Mouse (Mus musculus): Measurements from ENCODE around the gene Klrb1b. TPM values are rescaled to one million over a fixed set of nuclear protein-coding genes. Genes with fewer than 3 reads are reported as not detected.
"Not testable (repeated sequence)": the region's sequence is repeated elsewhere in the genome, so short reads cannot be mapped to it uniquely, and the experiment has no call there.

Gene Klrb1b
- polyA plus RNA-seq, 1 experiment = not detected

DNA sequence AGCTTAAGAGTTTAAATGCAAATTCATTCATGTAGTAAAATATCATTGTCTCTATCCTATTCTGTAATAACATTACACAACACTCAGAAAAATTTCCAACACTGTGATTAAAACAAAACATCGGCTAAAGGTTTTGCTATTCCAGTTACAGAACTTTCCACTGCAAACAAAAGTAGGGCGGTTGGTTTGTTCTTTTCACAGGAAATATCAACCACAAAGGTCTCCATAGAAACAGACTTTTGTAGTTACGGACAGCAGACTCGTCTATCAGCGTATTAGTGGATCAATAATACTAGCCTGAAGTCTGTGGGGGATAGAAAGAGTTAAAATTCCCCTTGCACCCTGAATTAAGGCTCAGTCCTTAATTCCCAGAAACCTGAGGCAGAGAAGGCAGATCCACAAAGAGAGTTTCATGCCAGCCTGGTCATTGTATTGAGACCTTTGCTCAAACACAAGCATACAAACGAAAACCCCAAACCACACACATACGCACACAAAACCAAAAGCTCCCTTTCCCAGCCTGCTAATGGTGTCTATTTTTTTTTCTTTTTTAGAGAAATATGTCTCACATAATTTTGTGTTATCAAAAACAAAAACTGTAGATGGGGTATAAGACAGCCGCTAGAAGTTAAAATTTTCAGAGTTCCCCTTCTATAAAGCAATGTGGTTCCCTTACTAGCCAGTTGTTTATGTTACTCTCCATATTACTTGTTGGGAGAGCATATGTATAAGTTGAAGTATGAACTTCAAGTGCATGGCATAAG is 10.2 kb upstream of the Klrb1b start:
- Histone ChIP-seq H3K4me1 (ENCODE audit: control insufficient read depth, insufficient read depth, insufficient read length, low read length) (0 out of 2 replicates have a peak, but pooled peaks cover 2% of the 10 kb centered on the region), H3K27ac (replicated peaks; ENCODE audit: low read depth, low read length) (no peak overlapping the region), H3K4me3 (ENCODE audit: insufficient read depth, low read depth, low read length) (no peak overlapping the region)

GRCm38 (mm10) chr6:128835571-128835970 is 9.4 kb upstream of the Klrb1b start:
- Histone ChIP-seq H3K27ac (replicated peaks; ENCODE audit: low read depth, low read length) (no peak overlapping the region), H3K4me3 (ENCODE audit: insufficient read depth, low read depth, low read length) (no peak overlapping the region), H3K4me1 (ENCODE audit: control insufficient read depth, insufficient read depth, insufficient read length, low read length) (0 out of 2 replicates have a peak, but pooled peaks cover 2% of the 10 kb centered on the region)

DNA sequence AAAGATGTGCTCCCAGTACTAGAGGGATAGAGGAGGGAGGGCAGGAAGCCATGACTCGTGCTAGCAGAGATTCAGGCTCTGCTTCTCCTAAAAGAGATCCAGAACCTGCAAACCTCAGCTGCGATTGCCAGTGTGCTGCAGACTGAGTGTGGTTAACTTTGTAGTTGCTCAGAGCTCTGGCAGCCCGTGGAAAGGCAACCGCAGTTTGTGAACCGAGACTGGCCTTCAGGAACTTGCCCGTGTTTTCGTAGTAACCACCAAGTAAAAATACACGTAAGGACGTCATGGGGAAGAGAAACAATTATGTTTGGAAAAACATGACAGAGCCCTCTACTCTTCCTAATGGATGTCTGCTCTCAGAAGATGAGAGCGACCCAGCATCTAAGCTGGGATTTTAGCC is 6.9 kb upstream of the Klrb1b start:
- H3K4me1 ChIP-seq (ENCODE audit: control insufficient read depth, insufficient read depth, insufficient read length, low read length) = no peaks in the 10 kb centered on the region
- no peak overlapping the region for H3K4me3 ChIP-seq (ENCODE audit: insufficient read depth, low read depth, low read length)
- no peak overlapping the region for H3K27ac ChIP-seq (replicated peaks; ENCODE audit: low read depth, low read length)

DNA sequence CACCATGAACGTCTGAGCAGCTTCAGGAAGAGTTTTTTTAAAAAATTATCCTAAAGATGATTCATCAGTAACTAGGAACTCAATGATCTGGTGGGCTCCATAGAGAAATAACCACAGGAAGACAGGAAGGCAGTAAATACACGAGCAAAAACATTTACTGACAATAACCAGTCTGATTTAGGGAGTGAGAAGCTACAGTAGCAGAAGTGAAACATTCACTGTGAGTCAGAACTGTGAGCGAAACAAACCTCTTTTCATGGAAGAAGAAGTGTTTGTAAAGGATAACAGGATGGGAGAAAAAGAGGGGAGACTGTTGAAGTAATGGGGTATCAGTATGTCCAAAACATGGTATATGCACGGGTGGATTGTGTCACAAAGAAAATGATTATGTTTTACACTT is 3.7 kb upstream of the Klrb1b start:
- H3K27ac ChIP-seq (replicated peaks; ENCODE audit: low read depth, low read length) = no peak overlapping the region
- H3K4me3 ChIP-seq (ENCODE audit: insufficient read depth, low read depth, low read length) = no peak overlapping the region
- no peaks in the 10 kb centered on the region for H3K4me1 ChIP-seq (ENCODE audit: control insufficient read depth, insufficient read depth, insufficient read length, low read length)

- Histone ChIP-seq H3K27ac (replicated peaks; ENCODE audit: low read depth, low read length) (no peak overlapping the region), H3K4me1 (ENCODE audit: control insufficient read depth, insufficient read depth, insufficient read length, low read length) (no peaks in the 10 kb centered on the region), H3K4me3 (ENCODE audit: insufficient read depth, low read depth, low read length) (no peak overlapping the region)
These were observed 650 bp upstream of the Klrb1b start for GRCm38 (mm10) chr6:128826781-128827180.

GRCm38 (mm10) chr6:128818083-128818802 is 7.9 kb downstream of the Klrb1b start:
- Histone ChIP-seq H3K27ac (replicated peaks; ENCODE audit: low read depth, low read length) (no peak overlapping the region), H3K4me3 (ENCODE audit: insufficient read depth, low read depth, low read length) (no peak overlapping the region), H3K4me1 (ENCODE audit: control insufficient read depth, insufficient read depth, insufficient read length, low read length) (no peaks in the 10 kb centered on the region)

DNA sequence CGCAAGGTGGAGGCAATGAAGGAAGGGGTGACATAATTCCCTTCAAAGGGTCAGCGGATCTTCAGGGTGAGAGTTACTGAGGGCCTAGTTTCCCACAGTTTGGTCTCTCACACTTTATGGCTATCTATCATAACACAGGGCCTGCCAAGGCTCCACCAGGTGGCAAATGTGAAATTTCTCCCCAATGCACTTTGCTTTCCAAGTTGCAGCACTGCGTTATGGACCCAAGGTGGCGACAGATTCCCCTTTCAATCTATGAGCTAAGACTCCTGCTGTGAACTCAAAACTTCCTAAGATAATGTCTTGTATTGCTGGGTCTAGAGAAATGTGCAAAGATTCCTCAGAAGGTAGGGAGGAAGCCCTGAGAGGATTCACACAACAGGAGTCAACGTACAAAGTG is 17.6 kb downstream of the Klrb1b start:
- Histone ChIP-seq H3K4me1 (ENCODE audit: control insufficient read depth, insufficient read depth, insufficient read length, low read length) (no peaks in the 10 kb centered on the region), H3K27ac (replicated peaks; ENCODE audit: low read depth, low read length) (no peak overlapping the region), H3K4me3 (ENCODE audit: insufficient read depth, low read depth, low read length) (no peak overlapping the region)

DNA sequence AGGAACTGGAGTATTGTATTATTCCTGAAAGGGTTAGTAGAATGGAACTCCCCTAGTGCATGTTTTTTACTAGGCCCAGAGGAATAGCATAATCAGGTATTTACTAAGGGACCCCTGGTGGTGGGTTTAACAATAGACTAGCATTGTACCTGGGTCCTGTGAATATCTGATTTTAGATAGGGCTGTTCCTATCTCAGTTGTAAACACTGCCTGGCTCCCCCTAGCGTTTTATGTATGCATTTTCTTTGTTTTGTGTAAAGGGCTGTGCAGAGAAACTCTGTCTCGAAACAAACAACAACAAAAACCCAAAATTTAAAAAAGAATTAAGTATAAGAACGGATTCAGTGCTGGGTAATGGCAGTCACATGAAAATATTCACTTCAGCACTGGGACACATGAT is 19.1 kb downstream of the Klrb1b start:
- Histone ChIP-seq H3K4me1 (ENCODE audit: control insufficient read depth, insufficient read depth, insufficient read length, low read length) (no peaks in the 10 kb centered on the region), H3K27ac (replicated peaks; ENCODE audit: low read depth, low read length) (no peak overlapping the region), H3K4me3 (ENCODE audit: insufficient read depth, low read depth, low read length) (no peak overlapping the region)

- H3K4me3 ChIP-seq (ENCODE audit: insufficient read depth, low read depth, low read length); H3K27ac ChIP-seq (replicated peaks; ENCODE audit: low read depth, low read length); H3K4me1 ChIP-seq (ENCODE audit: control insufficient read depth, insufficient read depth, insufficient read length, low read length): not testable (repeated sequence)
These were observed 21.1 kb downstream of the Klrb1b start for GRCm38 (mm10) chr6:128804823-128805640.

DNA sequence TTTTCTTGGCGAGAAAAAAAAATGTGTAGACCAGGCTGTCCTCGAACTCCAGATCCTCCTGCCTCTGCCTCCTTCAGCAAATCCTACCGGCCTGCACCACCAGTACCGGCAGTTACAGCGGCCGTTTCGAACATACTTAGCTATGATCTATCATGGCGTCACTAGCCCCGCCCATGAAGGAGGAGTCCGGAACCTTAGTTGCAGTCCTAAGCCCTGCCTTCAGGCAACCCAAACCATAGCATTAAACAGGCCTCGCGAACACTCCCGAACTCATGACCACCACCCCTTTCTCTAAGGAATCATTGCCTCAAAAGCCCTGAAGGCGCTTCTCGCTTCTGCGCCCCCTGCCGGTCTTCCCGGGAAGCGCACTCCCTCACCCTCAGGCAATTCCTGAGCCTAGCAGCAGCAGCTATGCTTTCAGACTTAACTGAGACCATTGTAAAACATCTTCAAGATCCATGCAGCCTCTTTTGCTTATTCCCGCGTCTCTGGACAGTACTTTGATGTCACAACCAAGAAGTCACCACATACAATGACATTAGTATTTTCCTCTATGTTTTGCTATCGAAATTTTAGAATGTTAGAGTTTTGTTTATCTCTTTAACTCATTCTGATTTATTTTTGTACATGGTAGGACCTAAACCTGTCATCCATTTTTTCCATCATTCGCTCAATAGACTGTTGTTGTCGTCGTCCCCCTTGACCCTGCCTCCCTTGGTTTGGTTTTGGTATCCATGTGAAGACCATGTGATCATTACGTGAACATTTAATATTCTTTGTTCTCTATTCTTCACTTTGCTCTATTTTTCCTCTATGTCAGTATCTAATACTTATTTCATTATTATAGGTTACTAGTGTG is 22.9 kb downstream of the Klrb1b start:
- Histone ChIP-seq H3K4me1 (ENCODE audit: control insufficient read depth, insufficient read depth, insufficient read length, low read length) (0 out of 2 replicates have a peak, but pooled peaks cover 1% of the 10 kb centered on the region), H3K27ac (replicated peaks; ENCODE audit: low read depth, low read length) (no peak overlapping the region), H3K4me3 (ENCODE audit: insufficient read depth, low read depth, low read length) (peak overlapping the region; percentile 45)

DNA sequence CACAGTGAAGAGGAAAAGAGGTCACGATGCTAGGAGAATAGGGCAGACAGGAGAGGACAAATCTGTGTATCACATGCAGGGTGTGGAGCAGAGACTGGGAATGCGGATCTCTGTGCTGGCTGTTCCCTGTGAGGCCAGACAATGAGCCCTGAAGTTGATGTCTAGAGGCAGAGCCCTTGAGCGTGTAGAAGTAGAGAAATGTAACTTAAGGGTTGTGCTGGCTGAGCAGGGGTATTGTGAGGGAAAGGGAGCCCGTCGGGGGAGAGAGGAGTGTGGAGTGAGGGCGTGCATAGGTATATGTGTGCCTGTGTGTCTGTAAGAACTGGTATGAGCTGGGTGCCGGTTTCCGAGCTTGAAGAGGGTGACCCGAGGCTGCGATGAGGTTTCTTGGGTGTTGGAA is 23.6 kb downstream of the Klrb1b start:
- no peak overlapping the region for H3K27ac ChIP-seq (replicated peaks; ENCODE audit: low read depth, low read length)
- peak overlapping the region; percentile 45 for H3K4me3 ChIP-seq (ENCODE audit: insufficient read depth, low read depth, low read length)
- H3K4me1 ChIP-seq (ENCODE audit: control insufficient read depth, insufficient read depth, insufficient read length, low read length) = 0 out of 2 replicates have a peak, but pooled peaks cover 3% of the 10 kb centered on the region

DNA sequence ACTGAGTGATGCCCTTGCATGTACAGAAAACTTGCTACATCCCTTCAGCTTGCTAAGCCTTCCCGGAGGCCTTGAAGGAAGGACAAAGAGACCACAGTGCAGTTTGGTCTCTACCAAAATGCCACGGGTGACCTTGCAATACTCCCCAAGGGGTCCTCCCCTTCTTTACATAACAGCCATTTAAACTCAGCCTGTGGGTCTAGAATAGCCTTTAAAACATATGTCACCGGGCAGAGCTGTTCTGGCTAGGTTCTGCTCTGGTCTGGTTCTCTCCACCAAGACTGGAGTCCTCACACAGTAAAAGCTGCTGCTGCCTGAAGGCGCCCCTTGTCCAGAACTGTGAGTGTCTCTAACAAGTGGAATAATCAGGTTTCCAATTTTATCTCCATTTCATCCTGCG is 25.4 kb downstream of the Klrb1b start:
- not testable (repeated sequence) for H3K27ac ChIP-seq (replicated peaks; ENCODE audit: low read depth, low read length); H3K4me3 ChIP-seq (ENCODE audit: insufficient read depth, low read depth, low read length); H3K4me1 ChIP-seq (ENCODE audit: control insufficient read depth, insufficient read depth, insufficient read length, low read length)

DNA sequence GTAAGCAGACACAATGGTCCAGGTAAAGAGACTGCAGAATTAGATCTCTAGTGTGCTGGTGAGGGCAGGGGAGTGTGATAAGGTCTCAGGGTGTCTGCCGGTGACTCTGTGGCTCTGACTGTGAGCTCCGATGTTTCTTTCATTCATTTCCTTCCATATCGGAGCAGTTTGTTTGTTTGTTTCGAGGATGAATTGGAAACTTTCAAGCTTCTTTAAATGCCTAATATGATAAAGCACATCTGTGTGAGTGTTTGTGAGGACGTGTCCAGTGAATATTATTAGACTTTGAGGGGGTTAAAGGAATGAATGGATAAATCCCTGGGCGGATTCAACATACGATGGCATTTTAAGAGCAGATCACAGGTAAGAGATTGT is 26.2 kb downstream of the Klrb1b start:
- Histone ChIP-seq H3K4me3 (ENCODE audit: insufficient read depth, low read depth, low read length) (peak overlapping the region; percentile 44), H3K4me1 (ENCODE audit: control insufficient read depth, insufficient read depth, insufficient read length, low read length) (0 out of 2 replicates have a peak, but pooled peaks cover 3% of the 10 kb centered on the region), H3K27ac (replicated peaks; ENCODE audit: low read depth, low read length) (no peak overlapping the region)

DNA sequence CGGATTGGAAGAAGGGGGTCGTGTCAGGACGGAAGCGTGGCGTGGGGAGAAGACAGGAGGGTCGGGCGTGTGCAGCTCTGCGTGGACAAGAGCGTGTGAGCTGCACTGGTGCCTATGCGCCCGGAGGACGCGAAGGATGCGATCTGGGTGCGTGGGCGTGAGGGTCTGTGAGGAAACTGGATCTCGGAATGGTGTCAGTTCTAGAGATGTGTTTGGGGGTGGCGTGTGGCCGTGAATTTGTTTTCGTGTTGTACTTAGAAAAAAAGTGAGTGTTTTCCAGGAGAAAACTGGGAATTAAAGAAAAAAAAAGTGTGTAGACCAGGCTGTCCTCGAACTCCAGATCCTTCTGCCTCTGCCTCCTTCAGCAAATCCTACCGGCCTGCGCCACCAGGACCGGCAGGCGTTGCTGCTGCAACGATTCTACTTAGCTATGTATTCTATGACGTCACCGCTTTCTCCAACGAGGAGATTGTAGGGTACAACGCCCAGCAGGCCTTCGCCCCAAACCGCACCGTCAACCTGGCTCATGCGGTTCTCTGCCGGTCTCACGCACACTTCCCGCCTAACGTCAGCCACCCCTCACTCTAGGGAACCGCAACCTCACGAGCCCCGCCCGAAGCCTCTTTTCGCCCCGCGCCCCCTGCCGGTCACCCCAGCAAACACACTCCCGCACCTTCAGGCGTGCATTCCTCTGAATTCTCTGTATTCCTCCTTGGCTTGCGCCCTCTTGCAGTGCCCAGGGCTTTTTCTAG is 26.8 kb downstream of the Klrb1b start:
- H3K4me3 ChIP-seq (ENCODE audit: insufficient read depth, low read depth, low read length) = peak overlapping the region; percentile 83
- not testable (repeated sequence) for H3K4me1 ChIP-seq (ENCODE audit: control insufficient read depth, insufficient read depth, insufficient read length, low read length)
- H3K27ac ChIP-seq (replicated peaks; ENCODE audit: low read depth, low read length) = peak overlapping the region; percentile 80

All from brown adipose tissue, adult 24 weeks (tissue).